Mouse (Mus musculus): ENCODE measurements around the gene Fbxw27. TPM values are rescaled to one million over a fixed set of nuclear protein-coding genes. Genes with fewer than 3 reads are reported as not detected.
A peak's percentile ranks its signal among the peaks of the same experiment; 100 is the strongest.
"Not testable (repeated sequence)": the region's sequence is repeated elsewhere in the genome, so short reads cannot be mapped to it uniquely, and the experiment has no call there.

The Fbxw27 gene
- not detected in 2 replicates for polyA plus RNA-seq (2015; fragmentation: Nextera tagmentation; extraction: Ambion mirVana)

DNA sequence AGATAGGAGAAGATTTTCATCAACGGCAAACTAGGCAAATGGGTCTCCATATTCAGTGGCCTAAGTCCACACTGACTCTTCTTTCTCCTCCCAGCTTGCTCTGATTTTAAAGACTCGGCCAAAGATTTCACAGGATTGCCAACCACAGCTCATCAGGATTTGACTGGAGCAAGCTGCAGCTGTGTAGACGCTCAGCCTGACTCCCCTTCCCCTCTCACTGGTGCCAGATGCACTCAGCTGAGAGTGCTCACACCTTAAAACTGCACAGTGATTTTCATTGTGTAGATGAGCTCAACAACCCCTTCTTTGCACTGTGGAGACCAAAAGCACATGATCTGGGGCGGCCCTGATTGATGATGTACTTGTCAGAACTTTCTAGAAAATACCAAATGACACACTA, at the start of gene Fbxw27:
Gene Fbxw27, minus strand, starts transcription at position 101 of the 400 bp plus-strand sequence.
- H3K36me3 ChIP-seq; H3K27ac ChIP-seq (replicated peaks); H3K4me2 ChIP-seq; H3K9ac ChIP-seq; H3K4me1 ChIP-seq; ATAC-seq (ENCODE audit: extremely low read depth, insufficient number of reproducible peaks, low FRiP score, low TSS enrichment); H3K27me3 ChIP-seq (replicated peaks); H3K4me3 ChIP-seq; H3K9me3 ChIP-seq: not testable (repeated sequence)
- WGBS: 60% methylated on average over 4 of the region's 4 CpGs

DNA sequence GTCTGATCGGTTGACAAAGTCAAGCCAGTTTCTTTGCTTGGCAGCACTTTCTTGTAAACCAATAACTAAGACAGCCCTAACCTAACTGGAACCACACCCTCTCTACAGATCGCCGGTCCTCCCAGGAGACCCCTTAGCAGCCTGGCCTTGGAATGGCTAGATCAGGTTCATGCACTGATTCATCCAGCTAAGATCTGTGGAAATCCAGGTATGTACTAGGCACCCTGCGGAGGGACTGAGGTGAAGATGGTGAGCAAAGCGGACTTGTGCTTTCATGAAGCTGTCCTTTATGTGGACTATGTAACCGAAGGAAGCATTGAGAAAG, 42.6 kb upstream of the Fbxw27 start:
- Histone ChIP-seq H3K4me3 (peak overlapping the region; percentile 66), H3K9me3 (no peaks in the 10 kb centered on the region), H3K4me2 (peak overlapping the region; percentile 85), H3K27me3 (replicated peaks) (no peaks in the 10 kb centered on the region), H3K27ac (replicated peaks) (no peak overlapping the region), H3K36me3 (peaks cover 45% of the 10 kb centered on the region), H3K4me1 (peaks cover 12% of the 10 kb centered on the region), H3K9ac (peak overlapping the region; percentile 81)
- ATAC-seq (ENCODE audit: extremely low read depth, insufficient number of reproducible peaks, low FRiP score, low TSS enrichment): peak; percentile 10; the same call in 1 of the 2 replicates
- WGBS: 8% methylated on average over 6 of the region's 6 CpGs

DNA sequence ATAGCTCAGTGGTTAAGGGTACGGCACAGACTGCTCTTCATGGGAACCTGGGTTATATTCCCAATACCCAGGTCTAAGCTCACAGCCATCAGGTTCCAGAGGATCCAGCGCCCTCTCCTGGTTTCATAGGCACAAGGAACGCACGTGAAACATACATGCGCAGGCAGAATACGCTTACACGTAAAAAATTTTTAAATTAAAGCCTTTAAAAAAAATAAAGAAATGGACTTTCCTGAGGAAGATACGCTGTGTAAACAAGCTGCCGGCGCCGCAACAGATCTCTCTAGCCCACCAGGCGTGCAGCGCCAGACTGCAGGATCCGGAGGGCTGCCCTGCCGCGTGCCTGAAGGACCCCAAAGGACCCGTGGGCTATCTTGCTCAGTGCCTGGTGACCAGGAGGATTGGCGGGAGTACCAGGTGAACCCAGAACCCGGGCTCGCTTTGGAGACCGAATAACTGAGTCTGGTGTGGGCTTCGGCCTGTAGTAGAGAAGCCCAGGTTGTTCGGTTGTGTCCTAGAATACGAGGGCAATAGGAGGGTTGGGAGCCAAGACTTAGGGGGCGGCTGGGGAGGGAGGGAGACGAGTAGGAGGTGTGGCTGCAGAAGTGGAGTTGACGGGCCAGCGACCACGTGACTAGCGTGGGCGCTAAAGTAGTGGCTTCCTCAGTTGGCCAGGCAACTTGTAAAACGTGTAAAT, 42.1 kb upstream of the Fbxw27 start, which contains the start of gene Nme6:
Gene Nme6, plus strand, starts transcription at position 359 of the 697 bp plus-strand sequence.
- peak within 1 kb of the TSS; percentile 81 for H3K9ac ChIP-seq
- peaks cover 12% of the 10 kb centered on the region for H3K4me1 ChIP-seq
- under 1% methylated on average over 32 of the region's 32 CpGs for WGBS
- H3K27me3 ChIP-seq (replicated peaks): no peaks in the 10 kb centered on the region
- H3K9me3 ChIP-seq: no peaks in the 10 kb centered on the region
- ATAC-seq (ENCODE audit: extremely low read depth, insufficient number of reproducible peaks, low FRiP score, low TSS enrichment): peak; percentile 89
- peak within 1 kb of the TSS; percentile 66 for H3K4me3 ChIP-seq
- peak within 1 kb of the TSS; percentile 85 for H3K4me2 ChIP-seq
- H3K36me3 ChIP-seq: peaks cover 40% of the 10 kb centered on the region
- peak within 1 kb of the TSS; percentile 67 for H3K27ac ChIP-seq (replicated peaks)

DNA sequence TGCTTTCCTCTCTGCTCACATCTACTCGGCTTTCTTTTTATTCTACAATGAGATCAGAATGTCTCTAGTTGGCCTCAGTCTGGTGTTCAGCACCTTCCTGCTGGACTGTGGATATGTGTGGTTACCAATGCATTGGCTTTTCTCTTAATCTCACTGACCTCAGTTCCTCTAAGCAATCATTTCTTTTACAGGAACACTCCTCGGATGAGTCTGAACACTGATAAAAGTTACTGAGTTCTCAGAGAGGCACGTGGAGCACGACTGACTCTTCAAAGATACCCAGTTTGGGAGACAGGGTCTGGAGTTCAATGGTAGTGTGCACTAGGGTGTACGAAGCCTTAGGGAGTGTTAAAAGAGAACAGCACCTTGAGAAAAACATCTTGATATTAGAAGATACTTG, 35.7 kb upstream of the Fbxw27 start:
- no peak for ATAC-seq (ENCODE audit: extremely low read depth, insufficient number of reproducible peaks, low FRiP score, low TSS enrichment)
- Histone ChIP-seq H3K27ac (replicated peaks) (no peak overlapping the region), H3K36me3 (peaks cover 14% of the 10 kb centered on the region), H3K4me1 (no peaks in the 10 kb centered on the region), H3K4me3 (no peak overlapping the region), H3K27me3 (replicated peaks) (no peaks in the 10 kb centered on the region), H3K4me2 (no peak overlapping the region), H3K9ac (no peak overlapping the region), H3K9me3 (no peaks in the 10 kb centered on the region)
- 51% methylated on average over 5 of the region's 5 CpGs for WGBS

DNA sequence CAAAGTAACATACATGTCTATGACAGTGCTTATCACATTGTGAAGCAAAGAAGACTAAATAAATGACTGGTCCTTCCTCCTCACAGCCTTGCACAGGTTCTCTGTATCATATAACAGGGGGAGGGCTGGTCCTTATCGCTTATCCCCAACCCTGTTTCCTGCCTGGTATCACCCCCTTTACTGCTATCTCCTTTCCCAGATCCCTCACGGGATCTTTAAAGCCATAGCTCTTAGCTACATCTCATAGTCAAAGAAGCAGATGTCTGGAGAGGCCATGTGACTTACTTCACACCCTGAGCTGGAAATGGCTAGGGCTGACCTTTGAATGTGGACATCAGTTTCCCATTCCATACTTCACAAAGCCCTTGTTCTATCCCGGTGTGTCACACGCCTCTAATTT, 35.3 kb upstream of the Fbxw27 start:
- 36% methylated on average over 4 of the region's 4 CpGs for WGBS
- H3K9ac ChIP-seq: no peak overlapping the region
- ATAC-seq (ENCODE audit: extremely low read depth, insufficient number of reproducible peaks, low FRiP score, low TSS enrichment): no peak

DNA sequence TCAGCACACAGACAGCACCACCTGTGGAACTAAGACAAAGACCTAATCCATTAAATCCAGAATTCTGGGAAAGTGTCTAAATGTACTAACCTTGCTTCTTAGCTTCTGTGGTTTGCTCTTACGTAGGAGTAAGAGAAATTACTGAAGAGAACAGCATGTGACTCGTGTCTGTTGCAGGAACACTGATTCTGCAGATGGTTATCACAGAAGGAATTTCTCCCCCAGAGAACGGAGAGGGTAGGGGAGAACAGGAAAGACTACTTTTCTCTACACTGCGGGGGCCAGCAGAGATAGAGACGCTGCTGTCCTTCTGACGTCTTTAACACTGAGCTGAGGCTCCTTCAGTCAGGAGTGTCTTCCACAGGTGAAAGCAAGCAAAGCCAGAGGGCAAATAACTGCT, 25.9 kb upstream of the Fbxw27 start:
- Histone ChIP-seq H3K27me3 (replicated peaks) (no peaks in the 10 kb centered on the region), H3K27ac (replicated peaks) (no peak overlapping the region), H3K4me1 (peaks cover 9% of the 10 kb centered on the region), H3K36me3 (no peaks in the 10 kb centered on the region), H3K4me3 (no peak overlapping the region), H3K9ac (no peak overlapping the region), H3K9me3 (no peaks in the 10 kb centered on the region), H3K4me2 (no peak overlapping the region)
- no peak for ATAC-seq (ENCODE audit: extremely low read depth, insufficient number of reproducible peaks, low FRiP score, low TSS enrichment)
- WGBS: 33% methylated on average over 6 of the region's 6 CpGs

More for the DNA sequence above, 35.3 kb upstream of the Fbxw27 start:
- Histone ChIP-seq H3K9me3 (no peaks in the 10 kb centered on the region), H3K27ac (replicated peaks) (no peak overlapping the region), H3K4me1 (no peaks in the 10 kb centered on the region), H3K4me3 (no peak overlapping the region), H3K36me3 (peaks cover 12% of the 10 kb centered on the region), H3K27me3 (replicated peaks) (no peaks in the 10 kb centered on the region), H3K4me2 (no peak overlapping the region)

DNA sequence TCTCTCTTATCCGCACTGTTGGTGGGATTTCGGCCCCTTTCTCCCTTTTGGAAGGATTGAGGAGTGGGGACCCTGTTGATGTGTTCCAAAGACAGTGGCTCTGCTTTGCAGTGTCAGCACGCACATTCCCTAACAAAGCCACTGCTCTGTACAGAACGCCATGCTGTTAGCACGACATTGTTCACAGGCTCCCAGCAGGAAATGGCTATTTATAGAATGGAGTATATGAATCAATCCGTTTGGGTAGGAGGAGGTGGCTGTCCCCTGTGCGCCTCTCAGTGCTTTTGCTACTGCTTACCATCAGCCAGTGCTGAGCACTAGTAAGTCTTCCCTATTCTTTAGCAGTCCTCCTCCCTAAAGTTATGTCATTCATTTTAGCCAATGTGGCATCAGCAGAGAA, 23.0 kb upstream of the Fbxw27 start:
- Histone ChIP-seq H3K9me3 (no peaks in the 10 kb centered on the region), H3K4me2 (peak overlapping the region; percentile 31), H3K4me1 (peaks cover 9% of the 10 kb centered on the region), H3K36me3 (no peaks in the 10 kb centered on the region), H3K27ac (replicated peaks) (0 out of 2 replicates have a peak overlapping the region, but pooled peaks have one; percentile 39), H3K4me3 (no peak overlapping the region), H3K27me3 (replicated peaks) (no peaks in the 10 kb centered on the region), H3K9ac (no peak overlapping the region)
- 33% methylated on average over 7 of the region's 7 CpGs for WGBS
- no peak for ATAC-seq (ENCODE audit: extremely low read depth, insufficient number of reproducible peaks, low FRiP score, low TSS enrichment)

DNA sequence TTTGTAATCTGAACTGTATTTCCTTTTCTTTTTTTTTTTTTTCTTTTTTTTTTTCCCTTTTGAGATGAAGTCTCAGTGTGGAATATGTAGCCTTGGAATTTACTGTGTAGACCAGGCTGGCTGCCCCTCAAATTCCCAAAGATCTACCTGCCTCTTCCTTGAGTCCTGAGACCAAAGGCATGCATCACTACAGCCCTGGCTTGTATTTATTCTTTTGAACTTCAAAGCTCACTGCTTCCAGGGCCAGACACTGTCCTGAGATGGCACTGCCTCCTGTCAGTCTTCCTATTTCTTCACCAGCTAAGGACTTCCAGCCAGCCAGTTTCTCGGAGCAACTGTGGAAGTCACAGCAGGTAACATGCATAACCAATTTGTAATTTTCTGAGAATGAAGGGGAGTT, 21.5 kb upstream of the Fbxw27 start, which contains the start of gene Spink8:
Gene Spink8, plus strand, starts transcription at position 301 of the 400 bp plus-strand sequence.
- H3K4me1 ChIP-seq: peaks cover 9% of the 10 kb centered on the region
- H3K4me2 ChIP-seq: no peak within 1 kb of the TSS
- H3K4me3 ChIP-seq: no peak within 1 kb of the TSS
- no peaks in the 10 kb centered on the region for H3K9me3 ChIP-seq
- 71% methylated on average over 1 of the region's 1 CpGs for WGBS
- H3K36me3 ChIP-seq: no peaks in the 10 kb centered on the region
- no peak within 1 kb of the TSS for H3K9ac ChIP-seq
- no peak within 1 kb of the TSS for H3K27ac ChIP-seq (replicated peaks)
- no peak for ATAC-seq (ENCODE audit: extremely low read depth, insufficient number of reproducible peaks, low FRiP score, low TSS enrichment)
- H3K27me3 ChIP-seq (replicated peaks): no peaks in the 10 kb centered on the region

DNA sequence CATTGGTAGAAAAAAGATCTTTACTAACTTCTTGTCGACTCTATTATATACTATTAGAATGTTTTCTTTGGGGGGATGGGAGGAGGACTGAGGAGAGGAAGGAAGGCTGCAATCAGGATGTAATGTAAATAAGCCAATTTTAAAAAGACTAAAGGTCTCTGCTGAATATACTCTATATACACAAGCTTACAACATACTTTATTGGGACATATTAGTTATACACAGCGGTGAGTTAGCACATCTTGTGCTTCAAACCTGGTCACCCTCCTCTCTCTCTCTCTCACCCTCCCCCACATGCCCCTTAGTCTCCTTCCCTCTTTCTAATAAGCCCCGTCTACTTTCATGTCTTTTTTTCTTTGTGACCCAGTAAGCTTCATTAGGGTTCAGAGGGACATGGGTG, 17.4 kb upstream of the Fbxw27 start:
- ATAC-seq (ENCODE audit: extremely low read depth, insufficient number of reproducible peaks, low FRiP score, low TSS enrichment): no peak
- H3K9me3 ChIP-seq: no peaks in the 10 kb centered on the region
- no peak overlapping the region for H3K4me3 ChIP-seq
- H3K4me2 ChIP-seq: no peak overlapping the region
- H3K9ac ChIP-seq: no peak overlapping the region
- H3K36me3 ChIP-seq: no peaks in the 10 kb centered on the region
- no peaks in the 10 kb centered on the region for H3K27me3 ChIP-seq (replicated peaks)
- no peak overlapping the region for H3K27ac ChIP-seq (replicated peaks)
- WGBS: 41% methylated on average over 3 of the region's 3 CpGs
- H3K4me1 ChIP-seq: no peaks in the 10 kb centered on the region

DNA sequence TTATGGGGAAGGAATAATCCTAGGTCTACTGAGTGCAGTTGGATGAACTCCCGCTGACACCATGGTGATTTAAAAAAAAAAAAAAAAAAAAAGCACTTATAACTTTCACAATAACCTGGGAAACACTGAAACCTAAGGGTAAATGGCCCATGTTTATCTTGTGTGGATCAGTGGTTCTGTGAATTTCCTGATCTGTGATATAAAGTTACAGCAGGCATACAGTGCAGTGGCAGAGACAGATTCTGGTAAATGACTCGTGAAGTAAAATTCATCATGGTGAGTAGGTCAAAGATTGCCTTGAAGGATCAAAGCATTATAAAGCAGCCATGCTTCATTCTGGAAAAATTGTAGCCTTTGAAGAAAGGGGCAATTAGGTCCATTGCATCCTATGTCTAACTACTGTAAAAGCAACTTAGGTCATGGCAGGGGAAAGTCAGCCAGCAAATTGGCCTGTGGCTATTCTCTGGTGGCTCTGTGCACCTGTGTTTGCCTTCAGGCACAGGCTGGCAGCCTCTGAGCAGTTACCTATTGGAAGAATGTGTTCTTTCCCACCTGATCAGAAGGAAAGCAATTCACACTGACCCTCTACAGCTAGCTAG, 16.3 kb upstream of the Fbxw27 start:
- ATAC-seq (ENCODE audit: extremely low read depth, insufficient number of reproducible peaks, low FRiP score, low TSS enrichment): no peak
- Histone ChIP-seq H3K27ac (replicated peaks) (no peak overlapping the region), H3K36me3 (no peaks in the 10 kb centered on the region), H3K4me1 (no peaks in the 10 kb centered on the region), H3K4me3 (no peak overlapping the region), H3K9ac (no peak overlapping the region), H3K9me3 (no peaks in the 10 kb centered on the region), H3K27me3 (replicated peaks) (no peaks in the 10 kb centered on the region), H3K4me2 (no peak overlapping the region)
- 80% methylated on average over 2 of the region's 2 CpGs for WGBS

DNA sequence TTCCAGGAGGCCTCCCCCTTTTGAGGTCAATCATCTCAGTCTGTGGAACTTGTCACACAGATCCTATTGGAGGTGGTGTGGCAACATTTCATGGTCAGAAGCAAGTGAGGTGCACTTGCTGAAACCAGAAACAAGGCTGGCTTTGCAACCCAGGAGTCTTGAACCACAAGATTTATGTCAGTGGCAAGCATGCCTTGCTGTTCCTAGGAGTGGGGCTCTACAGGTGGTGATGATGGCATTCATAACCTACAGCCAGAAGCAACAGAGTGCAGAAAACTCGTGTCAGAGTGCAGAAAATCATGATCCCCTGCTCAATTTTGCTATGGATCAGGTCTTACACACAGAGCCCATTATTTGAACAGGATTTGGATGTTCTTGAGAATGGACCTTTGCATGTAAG, 15.8 kb upstream of the Fbxw27 start:
- Histone ChIP-seq H3K36me3 (no peaks in the 10 kb centered on the region), H3K27ac (replicated peaks) (no peak overlapping the region), H3K4me2 (no peak overlapping the region), H3K9me3 (no peaks in the 10 kb centered on the region), H3K4me1 (no peaks in the 10 kb centered on the region), H3K4me3 (no peak overlapping the region), H3K27me3 (replicated peaks) (no peaks in the 10 kb centered on the region), H3K9ac (no peak overlapping the region)
- 39% methylated on average over 1 of the region's 1 CpGs for WGBS
- ATAC-seq (ENCODE audit: extremely low read depth, insufficient number of reproducible peaks, low FRiP score, low TSS enrichment): no peak

DNA sequence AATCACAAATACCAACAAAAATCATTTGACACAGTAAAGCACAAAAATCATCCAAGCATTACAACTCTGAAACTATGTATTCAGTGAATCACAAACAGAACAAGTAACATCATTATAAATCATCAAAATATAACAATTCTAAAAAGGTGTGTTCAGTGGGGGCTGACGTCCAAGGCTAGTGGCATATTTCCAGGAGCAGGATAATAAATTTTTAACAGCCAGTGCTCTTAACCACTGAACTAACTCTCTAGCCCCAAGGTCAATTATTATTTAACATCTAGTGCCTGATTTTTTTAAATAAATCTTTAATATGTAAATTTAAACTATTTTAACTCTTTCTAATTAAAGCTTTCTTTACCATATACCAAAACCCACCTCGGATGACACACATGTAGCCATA, 15.1 kb upstream of the Fbxw27 start:
- H3K27me3 ChIP-seq (replicated peaks); H3K4me3 ChIP-seq; H3K9me3 ChIP-seq; H3K27ac ChIP-seq (replicated peaks); H3K36me3 ChIP-seq; H3K9ac ChIP-seq; H3K4me2 ChIP-seq; H3K4me1 ChIP-seq; ATAC-seq (ENCODE audit: extremely low read depth, insufficient number of reproducible peaks, low FRiP score, low TSS enrichment): not testable (repeated sequence)
- 74% methylated on average over 2 of the region's 2 CpGs for WGBS

All from heart, embryonic 13.5 days (tissue).